Mouse (Mus musculus): ENCODE measurements around the gene Tox2.

Gene Tox2

DNA sequence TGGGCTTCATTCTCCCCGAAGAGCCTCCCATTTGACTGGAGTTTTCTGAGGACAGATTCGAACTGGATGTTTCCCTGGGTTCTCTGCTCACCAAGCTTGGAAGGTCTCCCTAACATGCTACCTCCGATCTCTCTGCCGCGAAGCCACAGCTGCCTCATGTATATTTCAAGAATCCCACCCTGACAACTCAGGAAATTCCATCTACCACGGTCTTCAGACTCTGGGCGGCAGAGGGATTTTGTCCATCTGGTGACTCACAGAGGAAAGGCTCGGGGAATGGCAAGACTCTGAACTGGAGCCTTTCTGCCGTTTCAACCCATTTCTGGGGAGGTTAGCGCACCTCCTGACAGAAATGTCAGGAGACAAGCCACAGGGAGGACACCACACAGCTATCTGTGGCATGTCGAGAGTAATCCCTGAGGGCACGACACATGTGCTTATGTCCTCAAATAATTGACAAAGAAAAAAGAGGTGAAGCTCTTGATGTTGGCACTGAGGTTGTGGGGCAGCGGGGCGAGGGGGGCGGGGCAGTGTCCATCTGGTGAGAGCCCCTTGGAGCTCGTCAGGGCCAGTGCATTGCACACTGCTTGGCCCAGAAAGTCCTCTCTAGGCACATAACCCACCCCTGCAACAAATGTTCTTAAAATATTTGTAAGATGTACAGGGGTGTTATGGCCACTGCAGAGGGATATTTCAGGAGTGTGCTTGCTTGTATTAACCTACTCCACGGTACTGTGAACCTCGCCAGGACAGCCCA, 162.0 kb downstream of the Tox2 start:
- DNase-seq (ENCODE audit: low spot score in 2 of 2) = no peak

DNA sequence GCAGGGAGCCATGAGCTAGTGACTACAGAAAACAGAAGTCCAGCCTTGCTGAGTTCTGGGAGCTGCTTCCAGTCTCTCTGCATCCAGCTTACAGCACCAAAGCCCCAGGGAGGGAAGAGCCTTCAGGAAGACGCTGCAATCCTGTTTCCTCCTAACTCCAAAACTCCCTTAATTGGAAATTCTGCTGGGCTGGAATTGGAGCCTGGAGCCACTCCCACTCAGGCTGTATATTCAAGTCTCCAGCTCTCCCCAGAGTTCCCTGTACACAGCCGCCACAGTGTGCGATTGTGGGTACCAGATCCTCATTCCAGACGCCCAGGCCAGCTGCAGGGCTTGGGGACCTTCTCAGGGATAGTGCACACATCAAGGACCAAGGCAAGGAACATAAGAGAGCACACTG, 167.2 kb downstream of the Tox2 start:
- no peak for DNase-seq (ENCODE audit: low spot score in 2 of 2)

DNA sequence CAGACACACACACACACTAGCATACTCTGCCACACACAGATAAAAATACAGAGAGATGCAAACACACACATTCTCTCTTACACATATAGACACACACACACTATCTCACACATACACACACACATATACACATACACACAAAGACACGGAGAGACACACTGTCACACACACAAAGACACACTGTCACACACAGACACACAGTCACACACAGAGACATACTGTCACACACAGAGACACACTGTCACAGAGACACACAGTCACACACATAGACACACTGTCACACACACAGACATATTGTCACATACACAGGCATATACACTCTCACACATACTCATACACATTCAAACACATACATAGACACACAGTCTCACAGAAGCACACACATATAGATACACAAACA, 169.7 kb downstream of the Tox2 start:
- no peak for DNase-seq (ENCODE audit: low spot score in 2 of 2)

Data from spleen, postnatal 14 days (tissue).